Mouse (Mus musculus) layer of hippocampus, adult 2 months (tissue): Measurements from ENCODE around the gene Uroc1. TPM values are rescaled to one million over a fixed set of nuclear protein-coding genes. Genes with fewer than 3 reads are reported as not detected.
A peak's percentile ranks its signal among the peaks of the same experiment; 100 is the strongest.

Experiments used
- DNase-seq, 2 experiments: peaks; one replicate each; pipeline ENCODE4 v3.0.0; 2022; ENCODE audit warnings: low spot score in 2 of 2
- H3K27ac ChIP-seq: fragments of 200-600 bp; 2 replicates; pipeline ENCODE4 v1.8.1; 2022
- H3K4me3 ChIP-seq: fragments of 200-600 bp; 2 replicates; pipeline ENCODE4 v1.8.1; 2022; ENCODE audit warnings: mild to moderate bottlenecking
- CTCF ChIP-seq: fragments of 200-600 bp; conservative IDR thresholded peaks from 2 replicates; pipeline ENCODE4 v1.8.1; 2022; ENCODE audit warnings: antibody characterized with exemption, mild to moderate bottlenecking, moderate library complexity
- total RNA-seq, 2 experiments: library from RNA; stranded (reverse); gene quantifications; 2 replicates each; pipeline ENCODE4 v1.2.3; 2021

Uroc1 gene
- total RNA-seq, 2 experiments from 2014 or later = not detected

DNA sequence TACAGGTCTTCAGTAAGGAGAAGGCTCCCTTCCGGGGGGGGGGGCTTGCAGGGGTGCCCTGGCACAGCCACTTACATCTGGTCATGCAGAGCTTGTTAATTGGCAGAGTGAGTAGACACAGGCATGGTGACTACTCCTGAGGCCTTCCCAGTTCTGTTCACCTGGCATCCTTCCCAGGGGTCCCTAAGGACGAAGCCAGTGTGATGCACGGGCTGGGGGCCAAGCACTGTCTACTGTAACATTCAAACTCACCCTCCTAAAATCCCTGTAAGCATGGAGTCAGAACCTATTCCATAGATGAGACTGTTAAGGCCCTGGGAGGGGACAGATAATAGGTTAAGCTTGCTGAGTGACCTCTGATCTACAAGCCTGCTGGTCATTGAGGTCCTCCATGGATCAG, 9.1 kb upstream of the Uroc1 start:
- no peak for DNase-seq
- Histone ChIP-seq H3K4me3 (no peak overlapping the region), H3K27ac (no peak overlapping the region)
- TF ChIP-seq CTCF = no peak

DNA sequence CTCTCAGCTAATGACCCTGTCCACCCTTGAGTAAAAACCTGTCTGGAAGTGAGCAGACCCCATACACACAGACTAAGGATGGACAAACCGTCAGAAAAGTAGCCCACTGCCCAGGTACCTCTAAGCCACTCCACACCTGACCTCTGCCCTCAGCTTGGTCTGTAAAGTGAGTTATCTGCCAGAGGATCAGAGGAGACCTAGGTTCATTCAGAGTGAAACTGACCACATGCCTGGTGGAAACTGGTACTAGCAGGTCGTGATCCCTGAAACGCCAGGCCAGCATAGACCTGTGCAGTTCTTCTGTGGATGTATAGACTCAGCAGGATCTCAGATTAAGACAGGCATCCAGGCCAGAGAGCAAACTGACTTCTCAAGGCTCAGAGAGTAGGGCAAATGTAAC, 8.6 kb upstream of the Uroc1 start:
- Histone ChIP-seq H3K4me3 (no peak overlapping the region), H3K27ac (no peak overlapping the region)
- no peak for DNase-seq
- no peak for TF ChIP-seq CTCF

DNA sequence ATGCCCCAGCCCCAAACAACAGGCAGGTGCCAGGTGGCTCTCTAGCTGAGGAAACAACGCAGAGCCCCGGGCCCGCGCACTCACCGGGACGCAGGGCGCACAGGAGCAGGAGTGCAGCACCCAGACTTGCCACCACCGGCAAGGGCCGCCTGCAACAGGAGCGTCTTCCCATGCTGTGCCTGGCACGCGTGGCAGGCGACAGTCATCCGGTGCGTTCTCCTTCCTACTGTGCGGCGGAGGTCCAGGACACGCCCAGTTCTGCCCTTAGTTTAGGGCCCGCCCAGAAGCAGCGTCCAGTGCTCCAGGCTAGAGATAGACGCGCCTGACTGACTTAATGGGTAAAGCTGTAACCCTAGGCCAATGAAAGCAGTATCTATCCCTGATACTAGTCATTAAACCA, 8.1 kb upstream of the Uroc1 start, which contains the start of gene Chst13:
TSS of gene Chst13 (minus strand) at position 195 of the 400 bp plus-strand sequence.
- DNase-seq = no peak

DNA sequence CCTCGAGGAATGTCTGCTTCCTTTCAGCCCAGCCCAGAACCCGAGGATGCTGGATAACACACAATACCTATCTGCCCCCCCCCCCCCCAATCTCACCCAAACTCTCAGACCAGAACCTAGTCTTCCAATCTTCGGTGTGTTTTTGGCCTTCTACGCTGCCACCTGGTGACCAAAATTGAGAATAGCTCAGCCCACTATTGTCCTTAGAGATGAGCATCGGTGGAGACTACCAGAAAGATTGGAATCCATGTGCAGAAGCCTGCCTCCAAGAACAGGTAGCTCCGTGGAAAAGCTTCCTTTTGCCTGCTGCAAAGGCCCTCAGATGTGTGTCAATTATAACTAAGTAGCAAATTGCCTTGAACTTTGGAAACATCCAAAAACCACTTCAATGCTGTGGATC, 5.4 kb upstream of the Uroc1 start:
- DNase-seq = peak in 1 of 2 experiments; percentile 37
- TF ChIP-seq CTCF = peak; percentile 72
- Histone ChIP-seq H3K4me3 (no peak overlapping the region), H3K27ac (no peak overlapping the region)

More for the DNA sequence above, 8.1 kb upstream of the Uroc1 start, which contains the start of gene Chst13:
- TF ChIP-seq CTCF = no peak
- H3K4me3 ChIP-seq = no peak within 1 kb of the TSS
- no peak within 1 kb of the TSS for H3K27ac ChIP-seq

DNA sequence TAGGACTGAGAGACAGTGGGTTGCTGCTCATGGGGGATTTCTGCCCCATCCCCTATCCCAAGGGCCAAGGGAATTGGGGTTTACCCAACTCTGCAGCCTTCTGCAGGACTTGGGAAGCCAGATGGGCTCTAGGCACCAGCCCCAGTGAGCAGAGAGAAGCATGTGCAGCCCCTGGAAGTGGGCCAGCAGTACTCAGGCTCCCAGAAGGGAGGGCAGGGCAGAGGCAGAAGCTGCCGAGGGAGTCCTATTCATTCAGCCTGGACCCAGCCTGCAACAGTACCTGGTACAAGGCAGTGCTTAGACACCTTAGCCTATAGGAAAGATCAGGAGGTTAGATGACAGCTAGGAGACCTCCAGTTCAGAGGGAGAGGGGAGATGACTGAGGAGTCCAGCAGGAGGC, 3.1 kb upstream of the Uroc1 start:
- TF ChIP-seq CTCF = no peak
- peak overlapping the region; percentile 39; the same call in 1 of the 2 replicates for H3K27ac ChIP-seq
- no peak overlapping the region for H3K4me3 ChIP-seq
- DNase-seq = peak; percentile 68 to 74

DNA sequence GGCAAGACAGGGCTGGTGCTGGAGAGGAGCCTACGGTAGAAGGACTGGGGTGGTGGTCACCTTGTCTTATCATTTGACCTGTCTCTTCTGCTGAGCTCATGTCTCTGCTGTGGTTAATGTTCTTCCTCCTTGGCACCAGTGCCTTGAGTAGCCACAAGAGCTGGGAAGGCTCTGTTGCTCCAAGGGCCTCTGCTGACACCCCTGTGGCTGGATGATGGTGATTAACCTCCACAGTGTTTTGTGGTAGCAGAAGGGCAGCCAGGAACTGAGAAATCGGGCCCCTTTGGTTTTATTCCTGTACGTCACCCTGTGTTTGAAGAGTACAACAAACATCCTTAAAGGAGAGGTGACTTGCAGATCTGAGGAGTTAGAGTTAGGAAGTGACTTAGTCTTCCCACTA, 1.2 kb downstream of the Uroc1 start:
- TF ChIP-seq CTCF = no peak
- H3K27ac ChIP-seq = no peak overlapping the region
- no peak for DNase-seq
- no peak overlapping the region for H3K4me3 ChIP-seq

DNA sequence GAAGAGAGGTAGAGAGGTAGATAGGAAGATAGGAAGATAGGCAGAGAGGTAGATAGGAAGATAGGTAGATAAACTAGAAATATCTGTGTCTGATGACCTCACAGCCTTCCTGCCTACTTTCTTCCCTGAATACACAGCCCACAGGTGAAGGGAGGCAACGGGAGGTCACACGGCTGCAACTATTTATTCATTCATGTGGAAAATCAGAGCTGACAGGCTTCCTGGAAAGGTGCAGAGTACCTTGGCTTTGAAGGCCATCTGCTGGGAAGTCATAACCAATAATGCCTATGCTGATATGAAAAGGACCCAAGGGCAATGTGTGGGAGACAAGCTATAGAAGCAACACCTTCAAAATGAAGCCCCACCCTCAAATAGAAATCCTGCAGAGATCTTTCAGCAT, 9.3 kb downstream of the Uroc1 start:
- Histone ChIP-seq H3K27ac (no peak overlapping the region), H3K4me3 (no peak overlapping the region)
- no peak for TF ChIP-seq CTCF
- no peak for DNase-seq

DNA sequence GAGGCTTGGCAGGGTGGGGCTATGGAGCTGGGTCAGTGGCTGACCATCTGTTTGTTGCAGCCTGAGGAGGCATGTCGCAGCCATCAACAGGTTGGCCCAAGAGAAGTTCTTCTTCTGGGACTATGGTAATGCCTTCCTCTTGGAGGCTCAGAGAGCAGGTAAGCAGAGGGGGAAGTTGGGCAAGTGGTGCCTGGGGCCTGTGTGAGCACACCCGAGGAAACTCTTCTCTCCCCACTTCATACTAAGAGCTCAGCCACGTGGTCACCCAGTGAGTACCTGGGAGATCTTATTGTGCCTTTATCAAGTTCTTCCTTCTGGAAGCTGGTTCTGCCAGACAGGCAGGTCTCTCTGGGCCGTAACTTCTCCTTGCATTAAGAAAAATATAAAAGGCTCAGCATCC, 14.1 kb downstream of the Uroc1 start:
- no peak for DNase-seq
- TF ChIP-seq CTCF = no peak
- Histone ChIP-seq H3K4me3 (no peak overlapping the region), H3K27ac (no peak overlapping the region)

DNA sequence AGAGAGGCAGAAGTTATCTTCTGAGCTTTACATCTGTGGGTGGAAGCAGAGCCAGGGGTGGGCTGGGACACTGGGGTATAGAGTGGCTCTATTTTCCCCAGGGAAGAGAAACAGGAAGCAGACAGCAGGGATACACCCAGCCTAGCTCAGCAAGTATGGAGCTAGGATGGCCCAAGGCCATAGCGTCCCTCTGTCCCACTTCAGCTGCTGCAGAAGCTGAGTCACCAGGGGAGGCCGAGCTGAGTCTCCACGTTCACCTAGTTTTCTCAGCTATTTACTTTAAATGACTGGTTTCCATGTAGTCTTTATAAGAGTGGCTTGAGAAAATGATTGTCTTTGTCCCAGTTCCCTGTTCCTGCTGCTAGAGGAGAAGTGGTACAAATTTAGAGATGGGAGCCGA, 15.4 kb downstream of the Uroc1 start:
- no peak for TF ChIP-seq CTCF
- H3K4me3 ChIP-seq = no peak overlapping the region
- no peak for DNase-seq
- no peak overlapping the region for H3K27ac ChIP-seq

DNA sequence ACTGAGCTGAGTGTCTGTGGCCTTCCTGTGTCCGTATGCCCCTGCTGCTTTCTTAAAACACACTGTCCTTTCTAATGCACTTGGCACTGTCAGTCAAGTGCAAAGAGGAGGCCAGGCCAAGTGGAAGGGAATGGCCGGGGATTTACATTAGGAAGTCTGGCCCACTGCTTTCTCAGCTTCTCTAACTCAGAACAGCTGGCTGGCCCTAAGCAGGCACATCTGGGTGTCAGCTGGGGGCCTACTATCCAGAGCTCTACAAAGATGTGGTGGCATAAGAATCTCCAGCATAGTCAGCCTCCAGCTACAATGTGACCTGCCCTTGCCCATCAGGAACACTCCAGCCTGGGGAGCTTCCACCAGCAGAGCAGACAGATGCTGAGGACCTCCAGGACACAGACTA, 16.9 kb downstream of the Uroc1 start:
- TF ChIP-seq CTCF = no peak
- H3K4me3 ChIP-seq = no peak overlapping the region
- DNase-seq = no peak
- H3K27ac ChIP-seq = no peak overlapping the region

DNA sequence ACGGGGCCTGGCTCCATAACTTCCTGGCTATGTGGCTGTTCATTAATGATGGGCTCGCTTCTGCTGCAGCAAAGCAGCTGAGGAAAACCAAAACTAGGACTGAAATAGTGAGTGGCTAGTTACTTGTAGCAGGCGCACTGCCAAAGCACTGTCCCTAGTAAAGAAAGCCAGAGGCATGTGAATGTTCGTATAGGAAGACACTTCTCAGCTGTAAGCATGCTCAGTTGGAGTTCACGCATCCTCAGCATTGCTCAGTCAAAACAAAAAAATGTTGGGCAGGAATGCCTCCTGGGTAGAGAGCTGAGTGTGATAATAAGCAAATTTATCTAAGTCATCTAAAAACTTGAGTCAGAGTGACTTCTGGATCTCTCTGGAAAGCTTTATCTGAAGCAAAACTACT, 25.1 kb downstream of the Uroc1 start:
- no peak overlapping the region for H3K4me3 ChIP-seq
- no peak for DNase-seq
- H3K27ac ChIP-seq = no peak overlapping the region
- no peak for TF ChIP-seq CTCF

DNA sequence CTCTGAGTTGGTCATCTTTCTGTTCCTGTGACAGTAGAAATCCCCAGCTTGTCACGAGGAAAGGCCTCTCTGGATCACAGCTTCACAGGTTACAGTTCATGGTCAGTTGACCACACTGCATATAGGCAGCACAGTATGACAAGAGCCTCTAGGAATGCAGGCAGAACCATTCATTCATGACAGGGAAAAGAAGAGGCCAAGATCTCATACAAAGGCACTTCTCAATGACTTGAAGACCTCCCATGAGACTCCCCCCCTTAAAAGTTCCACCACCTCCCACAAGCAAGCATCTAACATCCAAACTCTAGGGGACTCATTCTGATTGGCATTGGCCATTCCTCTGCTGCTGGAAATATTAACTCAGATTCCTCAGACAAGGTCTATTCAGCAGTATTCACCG, 26.4 kb downstream of the Uroc1 start:
- DNase-seq = no peak
- no peak overlapping the region for H3K4me3 ChIP-seq
- TF ChIP-seq CTCF = no peak
- no peak overlapping the region for H3K27ac ChIP-seq

DNA sequence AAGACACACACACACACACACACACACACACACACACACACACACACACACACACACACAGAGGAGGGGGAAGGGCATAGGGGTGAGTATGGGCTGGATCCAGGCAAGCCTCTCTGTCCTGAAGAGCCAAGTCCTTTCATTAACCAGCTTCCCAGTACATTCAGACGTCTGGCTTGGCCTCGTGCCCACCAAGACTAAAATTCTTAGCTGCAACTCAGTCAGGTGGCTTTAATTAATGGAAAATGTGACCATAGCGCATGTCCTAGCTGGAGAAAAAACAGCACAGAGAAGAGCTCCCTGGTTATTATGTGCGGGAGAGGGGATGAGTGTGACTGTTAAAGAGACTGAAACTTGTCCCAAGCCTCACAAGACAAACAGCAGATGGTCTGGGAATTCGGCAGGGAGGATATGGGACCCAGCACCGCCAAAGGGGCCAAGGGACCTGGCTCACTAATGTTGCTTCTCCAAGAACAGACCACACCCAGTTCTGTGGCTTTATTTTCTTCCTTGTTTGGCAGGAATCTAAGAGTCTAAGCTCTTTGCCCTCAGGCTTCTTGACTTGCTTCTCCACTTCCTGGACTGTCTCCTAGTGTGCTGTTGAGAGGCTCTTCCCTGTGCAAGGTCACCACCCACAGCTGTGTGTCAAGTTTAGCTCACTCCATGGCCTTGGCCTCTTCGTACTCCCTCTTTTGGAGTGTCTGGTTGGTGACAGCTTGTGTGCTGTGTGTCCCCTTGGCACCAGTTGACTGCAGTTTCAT, 27.1 kb downstream of the Uroc1 start:
- DNase-seq = no peak
- Histone ChIP-seq H3K4me3 (no peak overlapping the region), H3K27ac (no peak overlapping the region)
- TF ChIP-seq CTCF = no peak

DNA sequence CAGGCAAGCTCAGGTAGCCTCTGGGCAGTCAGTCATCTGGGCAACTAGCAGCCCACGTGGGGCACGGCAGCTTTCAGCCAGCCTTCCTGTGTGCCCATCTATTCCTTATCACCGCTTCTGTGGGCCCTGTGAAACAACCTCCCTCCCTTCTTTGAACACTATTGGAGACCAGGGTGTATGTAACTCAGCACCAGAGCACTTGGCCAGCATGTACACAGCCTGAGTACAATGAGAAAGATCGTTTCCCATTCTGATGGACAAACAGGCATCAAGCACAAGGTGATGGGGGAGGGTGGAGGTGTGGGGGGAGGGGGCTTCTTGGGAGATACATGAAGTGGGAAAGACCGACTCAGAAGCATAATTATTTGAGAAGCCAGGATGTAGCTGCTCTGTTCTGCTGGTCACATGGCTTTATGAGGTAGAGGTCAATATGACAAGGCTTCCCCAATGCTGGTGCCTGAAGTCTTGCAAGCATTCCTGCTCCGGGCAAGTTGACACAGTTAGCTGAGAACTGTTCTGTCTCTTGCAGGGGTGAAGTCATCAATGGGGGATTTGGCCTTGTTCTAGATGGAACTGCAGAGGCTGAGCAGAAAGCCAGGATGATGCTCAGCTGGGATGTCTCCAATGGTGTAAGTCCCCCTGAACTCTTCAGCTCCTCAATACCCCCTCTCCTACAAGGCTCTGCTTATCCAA, 28.0 kb downstream of the Uroc1 start:
- no peak for TF ChIP-seq CTCF
- no peak for DNase-seq
- Histone ChIP-seq H3K27ac (no peak overlapping the region), H3K4me3 (no peak overlapping the region)
